Mouse (Mus musculus) C2C12 (cell line): Measurements from ENCODE around the gene Ndufs4.

Experiments used
- CEBPB ChIP-seq: IDR thresholded peaks from one replicate; pipeline ENCODE4 v1.6.1; 2011; ENCODE audit warnings: low read depth, mild to moderate bottlenecking, control low read depth, moderate library complexity
- CTCF ChIP-seq: IDR thresholded peaks from one replicate; pipeline ENCODE4 v1.5.1; 2011; ENCODE audit not compliant: control insufficient read depth, insufficient read depth, insufficient read length
- MAX ChIP-seq: IDR thresholded peaks from one replicate; pipeline ENCODE4 v1.6.1; 2011; ENCODE audit warnings: mild to moderate bottlenecking, control low read depth
- MYOD1 ChIP-seq: IDR thresholded peaks from one replicate; pipeline ENCODE4 v1.6.1; 2011; ENCODE audit warnings: low read depth; ENCODE audit not compliant: control insufficient read depth, insufficient read length
- MYOG ChIP-seq: IDR thresholded peaks from one replicate; pipeline ENCODE4 v1.6.1; 2011; ENCODE audit not compliant: control insufficient read depth, insufficient read length; ENCODE audit errors: extremely low read depth
- USF1 ChIP-seq: IDR thresholded peaks from one replicate; pipeline ENCODE4 v1.6.1; 2011; ENCODE audit warnings: low read depth, mild to moderate bottlenecking, control low read depth, moderate library complexity

- TF ChIP-seq CTCF (no peak), USF1 (no peak), MYOG (no peak), MYOD1 (no peak), MAX (no peak), CEBPB (no peak)
Measured at GRCm38 (mm10) chr13:114398906-114399305, 10.8 kb upstream of the Ndufs4 start.
